Comparison of ENCODE assay signal across 24 mouse cellular contexts in genomic region chr19:57052959-57053358, GRCm38 (mm10). TPM values are rescaled to one million over a fixed set of nuclear protein-coding genes. Genes with fewer than 3 reads are reported as not detected.
DNase-seq lines count a peak whose midpoint lies in the region; ATAC-seq and TF ChIP-seq lines count a peak whose summit lies in the region.
"Had no signal": no experiment of that assay in that cellular context is flagged by ENCODE, and none has a peak within 500 bp of the region (broad histone marks: within the 10 kb centered on the region; RNA-seq: fewer than 3 reads in every experiment).

No protein-coding gene starts in this region.

- no peak for TF ChIP-seq CTCF in forebrain, postnatal 0 days (IDR thresholded peaks at IDR 0.05; ENCODE audit: low read depth)
- no peak for TF ChIP-seq CTCF in hindbrain, postnatal 0 days (IDR thresholded peaks at IDR 0.05; ENCODE audit: low read depth)
- no peak for TF ChIP-seq CTCF in midbrain, postnatal 0 days (IDR thresholded peaks at IDR 0.05)

- DNase-seq in forebrain, postnatal 0 days, result peak; percentile 35
- DNase-seq in hindbrain, postnatal 0 days (ENCODE audit: low spot score), result peak; percentile 10
- DNase-seq in midbrain, postnatal 0 days (ENCODE audit: low spot score), result no peak
- DNase-seq: adrenal gland, adult 8-10 months; adrenal gland, postnatal 25 days; cerebellum, adult 18-20 months; cerebellum, adult 9-10 months; cerebellum, postnatal 14 days; gastrocnemius, postnatal 10 days; gastrocnemius, postnatal 36 days; heart, adult 2 months; heart, postnatal 14 days; heart, postnatal 4 days had no signal

- H3K4me1 ChIP-seq in forebrain, postnatal 0 days (ENCODE audit: insufficient read depth), result no peaks in the 10 kb centered on the region
- peaks cover 10% of the 10 kb centered on the region; the same call in 1 of the 2 replicates for H3K4me1 ChIP-seq in forebrain, embryonic 15.5 days
- H3K4me1 ChIP-seq in hindbrain, postnatal 0 days (ENCODE audit: insufficient read depth, low read length), result no peaks in the 10 kb centered on the region
- H3K4me1 ChIP-seq in hindbrain, embryonic 13.5 days (replicated peaks), result peaks cover 20% of the 10 kb centered on the region
- H3K4me1 ChIP-seq in midbrain, postnatal 0 days (ENCODE audit: insufficient read depth, low read length), result no peaks in the 10 kb centered on the region
- peaks cover 5% of the 10 kb centered on the region; the same call in 1 of the 2 replicates for H3K4me1 ChIP-seq in midbrain, embryonic 16.5 days (ENCODE audit: control insufficient read depth, insufficient read depth, low read length)
- H3K4me1 ChIP-seq: heart, embryonic 10.5 days; heart, embryonic 13.5 days; intestine, embryonic 15.5 days had no signal

- 43% methylated on average over 8 of the region's 8 CpGs for WGBS in forebrain, postnatal 0 days
- 60% methylated on average over 8 of the region's 8 CpGs for WGBS in forebrain, embryonic 15.5 days
- 66% methylated on average over 8 of the region's 8 CpGs for WGBS in hindbrain, postnatal 0 days
- 79% methylated on average over 8 of the region's 8 CpGs for WGBS in hindbrain, embryonic 13.5 days
- WGBS in midbrain, postnatal 0 days, result 75% methylated on average over 8 of the region's 8 CpGs
- 81% methylated on average over 8 of the region's 8 CpGs for WGBS in midbrain, embryonic 16.5 days

- H3K4me3 ChIP-seq in forebrain, postnatal 0 days (ENCODE audit: low read depth, low read length), result no peak overlapping the region
- no peak overlapping the region for H3K4me3 ChIP-seq in forebrain, embryonic 15.5 days
- no peak overlapping the region for H3K4me3 ChIP-seq in hindbrain, postnatal 0 days (ENCODE audit: low read length)
- no peak overlapping the region for H3K4me3 ChIP-seq in hindbrain, embryonic 13.5 days
- no peak overlapping the region for H3K4me3 ChIP-seq in midbrain, postnatal 0 days (ENCODE audit: low read depth, low read length)
- H3K4me3 ChIP-seq in midbrain, embryonic 16.5 days (ENCODE audit: low read depth, low read length), result no peak overlapping the region
- H3K4me3 ChIP-seq: forebrain, embryonic 10.5 days; forebrain, embryonic 13.5 days; heart, adult 2 months; heart, embryonic 10.5 days; heart, embryonic 13.5 days; hindbrain, embryonic 15.5 days; intestine, embryonic 15.5 days had no signal

- H3K36me3 ChIP-seq in forebrain, postnatal 0 days (ENCODE audit: insufficient read depth), result peaks cover 4% of the 10 kb centered on the region
- H3K36me3 ChIP-seq in forebrain, embryonic 15.5 days, result peaks cover 5% of the 10 kb centered on the region
- H3K36me3 ChIP-seq in hindbrain, postnatal 0 days (ENCODE audit: insufficient read depth, low read length), result peaks cover 4% of the 10 kb centered on the region; the same call in 1 of the 2 replicates
- H3K36me3 ChIP-seq in hindbrain, embryonic 13.5 days, result peaks cover 5% of the 10 kb centered on the region
- peaks cover 10% of the 10 kb centered on the region for H3K36me3 ChIP-seq in midbrain, postnatal 0 days (ENCODE audit: insufficient read depth, low read length)
- peaks cover 5% of the 10 kb centered on the region for H3K36me3 ChIP-seq in midbrain, embryonic 16.5 days (ENCODE audit: control insufficient read depth, insufficient read depth, low read length)

- ATAC-seq in forebrain, postnatal 0 days, result peak; percentile 52
- ATAC-seq in forebrain, embryonic 15.5 days (replicated peaks), result no peak
- ATAC-seq in hindbrain, postnatal 0 days, result no peak
- no peak for ATAC-seq in hindbrain, embryonic 13.5 days (ENCODE audit: low FRiP score)
- ATAC-seq in midbrain, postnatal 0 days (ENCODE audit: low FRiP score), result no peak
- ATAC-seq in midbrain, embryonic 16.5 days, result no peak
- ATAC-seq: activated CD4-positive, CD25-positive, alpha-beta regulatory T cell, adult 4 months; forebrain, embryonic 13.5 days; intestine, embryonic 15.5 days had no signal

- no peak overlapping the region for H3K4me2 ChIP-seq in forebrain, postnatal 0 days (ENCODE audit: low read depth)
- no peak overlapping the region for H3K4me2 ChIP-seq in forebrain, embryonic 15.5 days (replicated peaks)
- no peak overlapping the region for H3K4me2 ChIP-seq in hindbrain, postnatal 0 days (ENCODE audit: low read depth, low read length)
- no peak overlapping the region for H3K4me2 ChIP-seq in hindbrain, embryonic 13.5 days
- no peak overlapping the region for H3K4me2 ChIP-seq in midbrain, postnatal 0 days (ENCODE audit: low read depth, low read length, poor library complexity, severe bottlenecking)
- H3K4me2 ChIP-seq in midbrain, embryonic 16.5 days (ENCODE audit: low read length), result no peak overlapping the region
- H3K4me2 ChIP-seq: forebrain, embryonic 13.5 days; heart, embryonic 13.5 days; hindbrain, embryonic 15.5 days; intestine, embryonic 15.5 days had no signal

- no peaks in the 10 kb centered on the region for H3K27me3 ChIP-seq in forebrain, postnatal 0 days (ENCODE audit: insufficient read depth, low read length)
- no peaks in the 10 kb centered on the region for H3K27me3 ChIP-seq in forebrain, embryonic 15.5 days
- no peaks in the 10 kb centered on the region for H3K27me3 ChIP-seq in hindbrain, postnatal 0 days (ENCODE audit: insufficient read depth, low read length)
- H3K27me3 ChIP-seq in hindbrain, embryonic 13.5 days, result 0 out of 2 replicates have a peak, but pooled peaks cover 3% of the 10 kb centered on the region
- no peaks in the 10 kb centered on the region for H3K27me3 ChIP-seq in midbrain, postnatal 0 days (ENCODE audit: insufficient read depth, low read length)
- no peaks in the 10 kb centered on the region for H3K27me3 ChIP-seq in midbrain, embryonic 16.5 days (ENCODE audit: control insufficient read depth, insufficient read depth, low read depth, low read length)
- H3K27me3 ChIP-seq: forebrain, embryonic 13.5 days; heart, embryonic 13.5 days; hindbrain, embryonic 15.5 days; intestine, embryonic 15.5 days had no signal

- H3K9ac ChIP-seq in forebrain, postnatal 0 days, result no peak overlapping the region
- H3K9ac ChIP-seq in forebrain, embryonic 15.5 days (replicated peaks), result no peak overlapping the region
- H3K9ac ChIP-seq in hindbrain, postnatal 0 days (replicated peaks; ENCODE audit: low read length), result no peak overlapping the region
- H3K9ac ChIP-seq in hindbrain, embryonic 13.5 days, result no peak overlapping the region
- H3K9ac ChIP-seq in midbrain, postnatal 0 days (replicated peaks; ENCODE audit: low read length, poor library complexity, severe bottlenecking), result no peak overlapping the region
- no peak overlapping the region for H3K9ac ChIP-seq in midbrain, embryonic 16.5 days (ENCODE audit: low read depth, low read length)
- H3K9ac ChIP-seq: forebrain, embryonic 13.5 days; heart, embryonic 13.5 days; hindbrain, embryonic 15.5 days; intestine, embryonic 15.5 days had no signal

- peak overlapping the region; percentile 29; the same call in 1 of the 2 replicates for H3K27ac ChIP-seq in forebrain, postnatal 0 days (ENCODE audit: low read depth, low read length)
- no peak overlapping the region for H3K27ac ChIP-seq in forebrain, embryonic 15.5 days (replicated peaks)
- H3K27ac ChIP-seq in hindbrain, postnatal 0 days, result no peak overlapping the region
- no peak overlapping the region for H3K27ac ChIP-seq in hindbrain, embryonic 13.5 days
- H3K27ac ChIP-seq in midbrain, postnatal 0 days (ENCODE audit: low read depth, low read length), result 0 out of 2 replicates have a peak overlapping the region, but pooled peaks have one; percentile 38
- H3K27ac ChIP-seq in midbrain, embryonic 16.5 days (ENCODE audit: low read length), result no peak overlapping the region
- H3K27ac ChIP-seq: forebrain, embryonic 10.5 days; forebrain, embryonic 13.5 days; heart, adult 2 months; heart, embryonic 10.5 days; heart, embryonic 13.5 days; hindbrain, embryonic 15.5 days; intestine, embryonic 15.5 days had no signal

- no peaks in the 10 kb centered on the region for H3K9me3 ChIP-seq in forebrain, postnatal 0 days (ENCODE audit: low read length)
- no peaks in the 10 kb centered on the region; the same call in 1 of the 2 replicates for H3K9me3 ChIP-seq in forebrain, embryonic 15.5 days
- no peaks in the 10 kb centered on the region; the same call in 1 of the 2 replicates for H3K9me3 ChIP-seq in hindbrain, postnatal 0 days (ENCODE audit: low read length)
- H3K9me3 ChIP-seq in hindbrain, embryonic 13.5 days, result peaks cover 4% of the 10 kb centered on the region; the same call in 1 of the 2 replicates
- no peaks in the 10 kb centered on the region for H3K9me3 ChIP-seq in midbrain, postnatal 0 days (ENCODE audit: low read length)
- no peaks in the 10 kb centered on the region for H3K9me3 ChIP-seq in midbrain, embryonic 16.5 days (replicated peaks; ENCODE audit: control insufficient read depth, low read length, poor library complexity, severe bottlenecking)
- H3K9me3 ChIP-seq: hindbrain, embryonic 15.5 days; intestine, embryonic 15.5 days had no signal

RNA-seq across cellular contexts. Expression of gene Afap1l2, which starts 44.9 kb away (rescaled TPM):
- 11.6 and 12.7 TPM in 2 replicates for total RNA-seq in forebrain, postnatal 0 days (2014; rRNA removed)
- polyA plus RNA-seq in forebrain, postnatal 0 days (2015; fragmentation: Nextera tagmentation; extraction: Ambion mirVana), result 8.5 and 10.1 TPM in 2 replicates
- polyA plus RNA-seq in forebrain, embryonic 15.5 days (2015; fragmentation: Nextera tagmentation; extraction: Ambion mirVana), result 5.9 and 6.8 TPM in 2 replicates
- total RNA-seq in hindbrain, postnatal 0 days (2014; rRNA removed), result 20.8 and 22.7 TPM in 2 replicates
- polyA plus RNA-seq in hindbrain, postnatal 0 days (2015; fragmentation: Nextera tagmentation; extraction: Ambion mirVana), result 12.3 and 12.9 TPM in 2 replicates
- 9.5 and 12.2 TPM in 2 replicates for polyA plus RNA-seq in hindbrain, embryonic 13.5 days (2015; fragmentation: Nextera tagmentation; extraction: Ambion mirVana)
- total RNA-seq in midbrain, postnatal 0 days (2014; rRNA removed), result 13.2 and 15.3 TPM in 2 replicates
- polyA plus RNA-seq in midbrain, postnatal 0 days (2015; fragmentation: Nextera tagmentation; extraction: Ambion mirVana), result 8.1 and 10.8 TPM in 2 replicates
- polyA plus RNA-seq in midbrain, embryonic 16.5 days (2015; fragmentation: Nextera tagmentation; extraction: Ambion mirVana), result 9.5 and 11.7 TPM in 2 replicates
- total RNA-seq: granulocyte monocyte progenitor cell, adult 5-6 weeks had no signal
- polyA plus RNA-seq: activated CD4-positive, CD25-positive, alpha-beta regulatory T cell, adult 4 months had no signal

Comparison
In these comparisons a context has a peak if more than half of its experiments do, and no peak if none do; other contexts are left out.
1. H3K27ac ChIP-seq: peak in forebrain, postnatal 0 days (single experiment) and midbrain, postnatal 0 days (single experiment); none in forebrain, embryonic 15.5 days (single experiment), hindbrain, postnatal 0 days (single experiment), hindbrain, embryonic 13.5 days (single experiment) and midbrain, embryonic 16.5 days (single experiment).